Mouse (Mus musculus): ENCODE measurements at regions not wholly inside any gene's neighbourhood (a gene's known extent, or its start where the extent isn't known, plus 50 kb on each side); places are given as distances from the start of the nearest gene placed in this dataset.

- intact Hi-C loops (cut with DNase I): loop anchor here (10.0 kb wide), 1 partner anchor 317 kb away; no protein-coding TSS in a partner anchor
- no peak overlapping the region for H3K4me3 ChIP-seq
- no peaks in the 10 kb centered on the region for H3K4me1 ChIP-seq (ENCODE audit: control insufficient read depth, insufficient read depth, low read length)
- no peak for DNase-seq
- TF ChIP-seq CTCF (IDR thresholded peaks at IDR 0.05) (no peak), POLR2A (IDR thresholded peaks at IDR 0.05; ENCODE audit: insufficient read depth, low read depth, low read length) (no peak), EP300 (IDR thresholded peaks at IDR 0.05; ENCODE audit: insufficient read depth, low read depth, low read length) (no peak)
- H3K9ac ChIP-seq (ENCODE audit: low read depth, low read length): no peak overlapping the region
- no peak overlapping the region for H3K27ac ChIP-seq
- no peaks in the 10 kb centered on the region for H3K27me3 ChIP-seq (ENCODE audit: control insufficient read depth, insufficient read depth, low read length)
- no peaks in the 10 kb centered on the region for H3K79me2 ChIP-seq (replicated peaks; ENCODE audit: control insufficient read depth, insufficient read depth, low read length)
- no peaks in the 10 kb centered on the region for H3K36me3 ChIP-seq (ENCODE audit: control insufficient read depth, insufficient read depth, low read length)
- WGBS: 65% methylated on average over 6 of the region's 6 CpGs
These were observed 61.6 kb upstream of the Sh3gl3 start for GRCm38 (mm10) chr7:82112046-82112445.

DNA sequence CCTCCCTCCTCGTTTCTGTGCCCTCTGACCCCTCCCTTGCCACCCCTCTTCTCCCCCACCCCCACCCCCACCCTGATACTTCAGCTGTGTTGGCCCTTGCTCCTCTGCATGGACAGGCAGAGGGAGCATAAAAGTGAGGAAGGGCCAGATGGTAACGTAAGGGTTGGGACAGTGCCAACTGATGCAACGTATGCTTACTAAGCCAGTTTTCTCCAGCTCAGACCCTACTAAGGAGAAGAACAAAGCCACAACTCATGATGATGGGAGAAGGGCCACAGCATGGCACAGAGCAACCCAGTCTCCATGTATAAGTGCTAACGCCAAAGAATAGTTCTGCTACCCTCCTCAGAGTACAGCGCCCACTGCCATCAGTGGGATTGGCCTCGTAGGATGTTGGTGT lies 58.0 kb upstream of the Sh3gl3 start:
- H3K9ac ChIP-seq (ENCODE audit: low read depth, low read length): no peak overlapping the region
- no peak overlapping the region for H3K4me3 ChIP-seq
- H3K36me3 ChIP-seq (ENCODE audit: control insufficient read depth, insufficient read depth, low read length): no peaks in the 10 kb centered on the region
- H3K4me1 ChIP-seq (ENCODE audit: control insufficient read depth, insufficient read depth, low read length): no peaks in the 10 kb centered on the region
- TF ChIP-seq EP300 (IDR thresholded peaks at IDR 0.05; ENCODE audit: insufficient read depth, low read depth, low read length): no peak
- no peak for TF ChIP-seq POLR2A (IDR thresholded peaks at IDR 0.05; ENCODE audit: insufficient read depth, low read depth, low read length)
- TF ChIP-seq CTCF (IDR thresholded peaks at IDR 0.05): no peak
- no peaks in the 10 kb centered on the region for H3K27me3 ChIP-seq (ENCODE audit: control insufficient read depth, insufficient read depth, low read length)
- intact Hi-C loops (cut with DNase I): loop anchor here (10.0 kb wide), 1 partner anchor 321 kb away; no protein-coding TSS in a partner anchor
- WGBS: 76% methylated on average over 6 of the region's 6 CpGs
- no peak overlapping the region for H3K27ac ChIP-seq
- no peak for DNase-seq
- no peaks in the 10 kb centered on the region for H3K79me2 ChIP-seq (replicated peaks; ENCODE audit: control insufficient read depth, insufficient read depth, low read length)

- 5% methylated on average over 2 of the region's 2 CpGs for WGBS
- peak; percentile 83 for TF ChIP-seq CTCF (IDR thresholded peaks at IDR 0.05)
- TF ChIP-seq POLR2A (IDR thresholded peaks at IDR 0.05; ENCODE audit: insufficient read depth, low read depth, low read length): no peak
- no peak for TF ChIP-seq EP300 (IDR thresholded peaks at IDR 0.05; ENCODE audit: insufficient read depth, low read depth, low read length)
- H3K4me3 ChIP-seq: no peak overlapping the region
- no peak overlapping the region for H3K9ac ChIP-seq (ENCODE audit: low read depth, low read length)
- intact Hi-C loops (cut with DNase I): loop anchor here (2.0 to 10.0 kb wide), 2 partner anchors 158 to 324 kb away; no protein-coding TSS in a partner anchor
- H3K36me3 ChIP-seq (ENCODE audit: control insufficient read depth, insufficient read depth, low read length): no peaks in the 10 kb centered on the region
- H3K79me2 ChIP-seq (replicated peaks; ENCODE audit: control insufficient read depth, insufficient read depth, low read length): no peaks in the 10 kb centered on the region
- no peaks in the 10 kb centered on the region for H3K27me3 ChIP-seq (ENCODE audit: control insufficient read depth, insufficient read depth, low read length)
- H3K4me1 ChIP-seq (ENCODE audit: control insufficient read depth, insufficient read depth, low read length): no peaks in the 10 kb centered on the region
- H3K27ac ChIP-seq: no peak overlapping the region
- DNase-seq: peak; percentile 34 to 40
These were observed 54.4 kb upstream of the Sh3gl3 start for GRCm38 (mm10) chr7:82119266-82119665.

DNA sequence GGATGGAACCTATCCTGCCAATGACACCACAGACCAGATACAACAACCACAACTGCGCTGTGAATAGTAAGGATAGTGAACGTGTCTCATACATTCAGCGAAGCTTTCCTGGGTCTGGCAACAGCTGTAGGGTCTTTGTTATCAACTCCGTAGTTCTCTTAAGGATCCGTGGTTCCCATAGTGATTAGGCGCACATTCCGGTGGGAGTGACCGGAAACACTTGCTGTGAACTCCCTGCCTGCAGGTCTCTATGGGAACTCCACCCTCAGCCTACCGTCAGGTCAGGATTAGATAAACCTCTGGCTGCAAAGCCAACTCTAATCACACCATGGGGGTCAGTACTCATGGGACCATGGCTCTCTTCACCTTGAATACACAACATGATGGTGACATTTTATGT lies 53.8 kb upstream of the Sh3gl3 start:
- no peak overlapping the region for H3K9ac ChIP-seq (ENCODE audit: low read depth, low read length)
- H3K79me2 ChIP-seq (replicated peaks; ENCODE audit: control insufficient read depth, insufficient read depth, low read length): no peaks in the 10 kb centered on the region
- no peaks in the 10 kb centered on the region for H3K4me1 ChIP-seq (ENCODE audit: control insufficient read depth, insufficient read depth, low read length)
- H3K27me3 ChIP-seq (ENCODE audit: control insufficient read depth, insufficient read depth, low read length): no peaks in the 10 kb centered on the region
- no peak for DNase-seq
- TF ChIP-seq EP300 (IDR thresholded peaks at IDR 0.05; ENCODE audit: insufficient read depth, low read depth, low read length): no peak
- no peak for TF ChIP-seq POLR2A (IDR thresholded peaks at IDR 0.05; ENCODE audit: insufficient read depth, low read depth, low read length)
- TF ChIP-seq CTCF (IDR thresholded peaks at IDR 0.05): no peak
- WGBS: 29% methylated on average over 9 of the region's 9 CpGs
- no peak overlapping the region for H3K27ac ChIP-seq
- H3K4me3 ChIP-seq: no peak overlapping the region
- H3K36me3 ChIP-seq (ENCODE audit: control insufficient read depth, insufficient read depth, low read length): no peaks in the 10 kb centered on the region
- intact Hi-C loops (cut with DNase I): loop anchor here (2.0 to 10.0 kb wide), 3 partner anchors 159 to 325 kb away; no protein-coding TSS in a partner anchor

DNA sequence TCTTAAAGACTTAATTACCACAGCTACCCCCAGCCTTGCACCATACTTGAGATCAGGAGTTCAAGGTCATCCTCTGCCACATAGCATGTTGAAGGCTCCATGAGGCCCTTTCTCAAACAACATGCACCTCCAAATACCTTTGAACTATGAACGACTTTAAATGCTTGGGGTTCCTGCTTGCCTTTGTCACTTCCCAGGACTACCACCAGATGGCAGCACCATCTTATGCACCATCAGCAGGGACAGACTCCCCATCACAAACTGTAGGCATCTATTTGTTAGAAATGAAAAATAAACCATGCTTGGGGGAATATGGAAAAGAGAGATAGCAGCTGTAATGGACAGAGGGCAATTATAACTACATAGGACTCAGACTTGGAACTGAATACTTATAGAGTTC lies 51.9 kb upstream of the Sh3gl3 start:
- Histone ChIP-seq H3K4me1 (ENCODE audit: control insufficient read depth, insufficient read depth, low read length) (no peaks in the 10 kb centered on the region), H3K27ac (no peak overlapping the region), H3K9ac (ENCODE audit: low read depth, low read length) (no peak overlapping the region), H3K4me3 (no peak overlapping the region), H3K79me2 (replicated peaks; ENCODE audit: control insufficient read depth, insufficient read depth, low read length) (no peaks in the 10 kb centered on the region), H3K36me3 (ENCODE audit: control insufficient read depth, insufficient read depth, low read length) (no peaks in the 10 kb centered on the region), H3K27me3 (ENCODE audit: control insufficient read depth, insufficient read depth, low read length) (no peaks in the 10 kb centered on the region)
- intact Hi-C loops (cut with DNase I): loop anchor here (1.0 to 5.0 kb wide), 3 partner anchors 142 to 254 kb away; no protein-coding TSS in a partner anchor
- DNase-seq: peak; percentile 39 to 68
- TF ChIP-seq EP300 (IDR thresholded peaks at IDR 0.05; ENCODE audit: insufficient read depth, low read depth, low read length): 0 out of 2 replicates have a peak, but pooled peaks have one; percentile 61
- no peak for TF ChIP-seq POLR2A (IDR thresholded peaks at IDR 0.05; ENCODE audit: insufficient read depth, low read depth, low read length)
- peak; percentile 95 for TF ChIP-seq CTCF (IDR thresholded peaks at IDR 0.05)
- WGBS: 0% methylated on average over 1 of the region's 1 CpGs

Data from heart, adult 2 months (tissue).